Mouse (Mus musculus): ENCODE measurements around the gene Rhd. TPM values are rescaled to one million over a fixed set of nuclear protein-coding genes. Genes with fewer than 3 reads are reported as not detected.
"Not testable (repeated sequence)": the region's sequence is repeated elsewhere in the genome, so short reads cannot be mapped to it uniquely, and the experiment has no call there.

Rhd gene
- not detected in 2 replicates for polyA plus RNA-seq (2012; ENCODE audit: insufficient read depth, insufficient read length, missing spikeins)

GRCm38 (mm10) chr4:134863937-134864729 lies at the start of gene Rhd:
Gene Rhd, plus strand, starts transcription at chr4:134864536.
- H3K4me3 ChIP-seq (ENCODE audit: insufficient read depth, low read depth, low read length), result no peak within 1 kb of the TSS
- no peaks in the 10 kb centered on the region for H3K4me1 ChIP-seq (ENCODE audit: control insufficient read depth, insufficient read depth, insufficient read length, low read length)
- H3K27ac ChIP-seq (replicated peaks; ENCODE audit: low read depth, low read length), result no peak within 1 kb of the TSS

DNA sequence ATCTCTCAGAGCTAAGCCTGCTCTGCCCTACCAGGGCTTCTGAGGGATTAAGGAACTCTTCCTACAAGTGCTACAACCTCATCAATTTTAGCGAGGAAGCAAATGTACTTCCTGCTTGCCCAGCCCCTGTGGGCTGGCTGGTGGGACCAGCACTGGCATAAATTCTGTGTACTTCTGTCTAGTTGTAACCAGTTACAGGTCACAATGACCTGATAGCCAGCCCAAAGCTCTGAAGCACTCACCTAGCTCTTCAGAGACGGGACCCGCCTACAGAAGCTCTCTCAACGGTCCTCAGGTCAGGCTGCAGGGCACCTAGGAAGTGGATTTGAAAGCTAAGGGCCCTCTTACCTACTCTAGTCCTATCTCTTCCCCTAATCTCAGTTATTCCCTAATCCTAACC lies 46.6 kb upstream of the Rhd start:
- Histone ChIP-seq H3K4me1 (ENCODE audit: control insufficient read depth, insufficient read depth, insufficient read length, low read length) (peaks cover 7% of the 10 kb centered on the region), H3K27ac (replicated peaks; ENCODE audit: low read depth, low read length) (no peak overlapping the region), H3K4me3 (ENCODE audit: insufficient read depth, low read depth, low read length) (no peak overlapping the region)

DNA sequence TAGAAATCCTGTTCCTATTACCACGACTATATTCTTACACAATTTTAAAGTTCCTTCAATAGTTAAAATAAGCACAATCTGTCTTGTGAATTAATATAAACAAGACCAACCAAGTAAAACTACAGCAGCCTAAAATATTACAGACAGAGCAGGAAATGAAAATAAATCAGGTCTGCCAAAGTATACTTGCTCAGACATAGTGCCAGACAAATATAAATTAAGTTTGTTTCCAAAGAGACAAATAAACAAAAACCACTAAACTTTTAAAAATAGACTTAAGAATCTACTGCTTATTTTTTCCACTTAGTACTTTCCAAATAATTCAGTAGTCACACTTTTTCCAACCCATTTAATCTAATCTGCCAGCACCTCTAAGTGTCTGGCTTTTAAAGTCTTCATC lies 43.3 kb upstream of the Rhd start:
- Histone ChIP-seq H3K4me3 (ENCODE audit: insufficient read depth, low read depth, low read length) (no peak overlapping the region), H3K27ac (replicated peaks; ENCODE audit: low read depth, low read length) (no peak overlapping the region), H3K4me1 (ENCODE audit: control insufficient read depth, insufficient read depth, insufficient read length, low read length) (no peaks in the 10 kb centered on the region; the same call in 1 of the 2 replicates)

GRCm38 (mm10) chr4:134823560-134823959 lies 40.8 kb upstream of the Rhd start:
- H3K4me1 ChIP-seq (ENCODE audit: control insufficient read depth, insufficient read depth, insufficient read length, low read length), result no peaks in the 10 kb centered on the region; the same call in 1 of the 2 replicates
- no peak overlapping the region for H3K27ac ChIP-seq (replicated peaks; ENCODE audit: low read depth, low read length)
- no peak overlapping the region for H3K4me3 ChIP-seq (ENCODE audit: insufficient read depth, low read depth, low read length)

DNA sequence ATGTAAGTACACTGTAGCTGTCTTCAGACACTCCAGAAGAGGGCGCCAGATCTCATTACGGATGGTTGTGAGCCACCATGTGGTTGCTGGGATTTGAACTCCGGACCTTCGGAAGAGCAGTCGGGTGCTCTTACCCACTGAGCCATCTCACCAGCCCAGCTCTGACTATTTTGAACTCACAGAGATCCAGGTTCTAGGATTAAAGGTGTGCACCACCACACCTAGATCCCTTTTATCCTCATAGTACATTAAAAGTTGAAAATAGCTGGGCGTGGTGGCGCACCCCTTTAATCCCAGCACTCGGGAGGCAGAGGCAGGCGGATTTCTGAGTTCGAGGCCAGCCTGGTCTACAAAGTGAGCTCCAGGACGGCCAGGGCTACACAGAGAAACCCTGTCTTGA lies 38.5 kb upstream of the Rhd start:
- not testable (repeated sequence) for H3K4me1 ChIP-seq (ENCODE audit: control insufficient read depth, insufficient read depth, insufficient read length, low read length); H3K4me3 ChIP-seq (ENCODE audit: insufficient read depth, low read depth, low read length); H3K27ac ChIP-seq (replicated peaks; ENCODE audit: low read depth, low read length)

DNA sequence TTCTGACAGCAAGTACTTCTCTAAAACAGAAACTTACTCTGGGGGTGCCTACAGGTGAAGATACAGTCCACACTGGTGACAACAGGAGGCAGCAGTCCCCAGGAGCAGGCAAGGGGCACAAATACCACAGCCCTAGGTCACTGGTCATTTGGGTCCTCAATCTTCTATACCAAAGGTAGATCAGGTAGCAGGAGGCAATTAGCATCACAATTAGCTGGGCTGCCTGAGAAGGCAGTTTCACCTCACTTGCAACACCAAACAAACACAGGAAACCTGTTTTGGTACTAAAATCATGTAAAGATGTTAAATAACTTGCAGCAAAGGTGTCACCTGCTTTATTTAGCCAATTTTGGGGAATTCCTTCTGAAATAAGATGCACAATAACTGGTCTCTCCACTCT lies 38.0 kb upstream of the Rhd start:
- no peak overlapping the region for H3K27ac ChIP-seq (replicated peaks; ENCODE audit: low read depth, low read length)

DNA sequence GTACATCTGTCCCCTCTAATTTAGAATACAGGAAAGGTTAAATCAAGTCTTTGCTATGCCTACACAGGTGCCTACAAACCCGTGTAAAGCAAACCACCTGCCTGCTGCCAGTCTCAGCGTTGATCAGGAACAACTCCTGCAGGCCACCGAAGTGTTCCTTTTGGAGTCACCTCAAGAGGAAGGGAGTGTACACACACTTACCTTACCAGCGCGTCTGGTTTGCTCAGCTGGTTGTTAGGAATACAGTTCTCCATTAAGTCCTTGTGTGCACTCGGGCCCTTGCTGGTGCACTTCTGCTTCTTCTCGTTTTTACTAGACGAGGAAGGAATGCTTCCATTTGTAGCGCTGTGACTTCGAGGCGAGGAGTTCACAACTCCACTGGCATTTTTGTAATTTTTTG lies 36.5 kb upstream of the Rhd start:
- no peaks in the 10 kb centered on the region; the same call in 1 of the 2 replicates for H3K4me1 ChIP-seq (ENCODE audit: control insufficient read depth, insufficient read depth, insufficient read length, low read length)
- H3K4me3 ChIP-seq (ENCODE audit: insufficient read depth, low read depth, low read length), result no peak overlapping the region
- H3K27ac ChIP-seq (replicated peaks; ENCODE audit: low read depth, low read length), result no peak overlapping the region

More for the DNA sequence above, 38.0 kb upstream of the Rhd start:
- no peaks in the 10 kb centered on the region; the same call in 1 of the 2 replicates for H3K4me1 ChIP-seq (ENCODE audit: control insufficient read depth, insufficient read depth, insufficient read length, low read length)
- H3K4me3 ChIP-seq (ENCODE audit: insufficient read depth, low read depth, low read length), result no peak overlapping the region

DNA sequence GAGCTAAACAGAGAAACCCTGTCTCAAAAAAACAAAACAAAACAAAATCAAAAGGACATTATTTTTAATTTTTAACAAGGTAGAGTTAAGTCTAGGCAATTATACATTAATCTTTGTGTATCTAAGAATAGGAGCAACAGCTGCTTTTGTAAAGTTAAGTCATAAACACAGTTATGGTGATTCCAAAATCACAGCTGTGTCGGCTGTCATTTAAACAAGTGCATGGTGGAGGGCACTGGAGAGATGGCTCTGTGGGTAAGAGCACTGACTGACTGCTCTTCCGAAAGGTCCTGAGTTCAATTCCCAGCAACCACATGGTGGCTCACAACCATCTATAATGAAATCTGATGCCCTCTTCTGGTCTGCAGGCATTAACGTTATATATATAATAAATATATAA lies 32.4 kb upstream of the Rhd start:
- Histone ChIP-seq H3K4me1 (ENCODE audit: control insufficient read depth, insufficient read depth, insufficient read length, low read length) (no peaks in the 10 kb centered on the region), H3K4me3 (ENCODE audit: insufficient read depth, low read depth, low read length) (no peak overlapping the region), H3K27ac (replicated peaks; ENCODE audit: low read depth, low read length) (no peak overlapping the region)

DNA sequence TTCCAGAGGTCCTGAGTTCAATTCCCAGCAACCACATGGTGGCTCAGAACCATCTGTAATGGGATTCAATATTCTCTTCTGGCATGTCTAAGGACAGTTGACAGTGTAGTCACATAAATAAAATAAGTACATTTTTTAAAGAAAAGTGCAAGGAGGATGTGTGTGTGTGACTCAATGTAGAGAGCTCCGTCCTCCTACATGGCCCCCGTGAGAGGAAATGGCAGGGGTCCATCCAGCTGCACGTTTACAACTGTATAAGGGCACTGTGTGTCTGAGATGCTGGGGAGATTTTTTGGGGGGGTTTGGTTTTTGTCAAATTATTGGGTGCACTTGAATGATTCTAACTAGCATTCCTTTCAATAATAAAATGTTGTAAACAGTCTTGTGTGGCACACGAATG lies 28.9 kb upstream of the Rhd start:
- Histone ChIP-seq H3K4me1 (ENCODE audit: control insufficient read depth, insufficient read depth, insufficient read length, low read length) (no peaks in the 10 kb centered on the region), H3K4me3 (ENCODE audit: insufficient read depth, low read depth, low read length) (no peak overlapping the region), H3K27ac (replicated peaks; ENCODE audit: low read depth, low read length) (no peak overlapping the region)

DNA sequence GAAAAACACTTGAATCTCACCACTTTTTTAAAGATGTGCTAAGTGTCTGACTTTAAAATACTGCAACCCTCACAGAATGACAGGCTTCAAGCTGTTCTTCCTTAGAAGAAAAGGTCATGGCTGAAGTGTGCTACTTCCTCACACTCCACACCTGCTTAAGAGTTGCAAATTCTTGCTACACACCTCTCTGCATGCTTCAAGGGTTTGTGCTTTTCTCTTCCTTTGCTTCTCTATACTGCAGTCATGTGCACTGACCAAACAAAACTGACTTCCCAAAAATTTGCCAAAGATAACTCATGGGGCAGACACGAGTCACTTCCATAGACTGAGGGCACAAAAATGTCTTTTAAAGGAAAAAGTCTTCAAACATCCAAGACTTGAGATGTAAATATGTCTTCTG lies 26.1 kb upstream of the Rhd start:
- Histone ChIP-seq H3K27ac (replicated peaks; ENCODE audit: low read depth, low read length) (no peak overlapping the region), H3K4me1 (ENCODE audit: control insufficient read depth, insufficient read depth, insufficient read length, low read length) (no peaks in the 10 kb centered on the region), H3K4me3 (ENCODE audit: insufficient read depth, low read depth, low read length) (no peak overlapping the region)

GRCm38 (mm10) chr4:134838706-134839105 lies 25.6 kb upstream of the Rhd start:
- not testable (repeated sequence) for H3K4me3 ChIP-seq (ENCODE audit: insufficient read depth, low read depth, low read length); H3K27ac ChIP-seq (replicated peaks; ENCODE audit: low read depth, low read length); H3K4me1 ChIP-seq (ENCODE audit: control insufficient read depth, insufficient read depth, insufficient read length, low read length)

GRCm38 (mm10) chr4:134840231-134840630 lies 24.1 kb upstream of the Rhd start:
- H3K4me3 ChIP-seq (ENCODE audit: insufficient read depth, low read depth, low read length), result no peak overlapping the region
- peaks cover 2% of the 10 kb centered on the region; the same call in 1 of the 2 replicates for H3K4me1 ChIP-seq (ENCODE audit: control insufficient read depth, insufficient read depth, insufficient read length, low read length)
- no peak overlapping the region for H3K27ac ChIP-seq (replicated peaks; ENCODE audit: low read depth, low read length)

- Histone ChIP-seq H3K4me1 (ENCODE audit: control insufficient read depth, insufficient read depth, insufficient read length, low read length) (peaks cover 8% of the 10 kb centered on the region), H3K4me3 (ENCODE audit: insufficient read depth, low read depth, low read length) (no peak overlapping the region), H3K27ac (replicated peaks; ENCODE audit: low read depth, low read length) (no peak overlapping the region)
Observed at GRCm38 (mm10) chr4:134843566-134843965, 20.8 kb upstream of the Rhd start.

- peaks cover 11% of the 10 kb centered on the region for H3K4me1 ChIP-seq (ENCODE audit: control insufficient read depth, insufficient read depth, insufficient read length, low read length)
- no peak overlapping the region for H3K27ac ChIP-seq (replicated peaks; ENCODE audit: low read depth, low read length)
- no peak overlapping the region for H3K4me3 ChIP-seq (ENCODE audit: insufficient read depth, low read depth, low read length)
Observed at GRCm38 (mm10) chr4:134847587-134847986, 16.7 kb upstream of the Rhd start.

DNA sequence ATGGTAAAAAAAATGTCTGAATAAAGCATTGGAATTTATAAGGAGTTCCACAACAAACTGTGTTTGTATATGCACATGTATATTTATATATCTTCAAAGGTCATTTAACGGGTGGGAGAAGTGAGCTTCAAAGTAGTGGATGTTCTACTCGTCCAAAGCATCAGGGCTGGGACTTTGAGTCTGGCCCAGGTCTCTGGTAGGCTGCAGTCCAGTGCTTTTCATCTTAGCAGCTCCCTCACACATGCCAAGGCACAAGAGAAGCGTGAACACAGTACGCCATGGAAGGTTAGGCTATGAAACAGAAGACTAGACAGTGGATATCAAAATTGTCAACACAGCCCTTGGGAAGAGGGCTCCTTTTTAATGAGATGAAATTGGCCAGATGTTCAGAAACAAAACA lies 13.8 kb upstream of the Rhd start:
- H3K4me3 ChIP-seq (ENCODE audit: insufficient read depth, low read depth, low read length), result no peak overlapping the region
- H3K27ac ChIP-seq (replicated peaks; ENCODE audit: low read depth, low read length), result no peak overlapping the region
- H3K4me1 ChIP-seq (ENCODE audit: control insufficient read depth, insufficient read depth, insufficient read length, low read length), result peaks cover 8% of the 10 kb centered on the region

DNA sequence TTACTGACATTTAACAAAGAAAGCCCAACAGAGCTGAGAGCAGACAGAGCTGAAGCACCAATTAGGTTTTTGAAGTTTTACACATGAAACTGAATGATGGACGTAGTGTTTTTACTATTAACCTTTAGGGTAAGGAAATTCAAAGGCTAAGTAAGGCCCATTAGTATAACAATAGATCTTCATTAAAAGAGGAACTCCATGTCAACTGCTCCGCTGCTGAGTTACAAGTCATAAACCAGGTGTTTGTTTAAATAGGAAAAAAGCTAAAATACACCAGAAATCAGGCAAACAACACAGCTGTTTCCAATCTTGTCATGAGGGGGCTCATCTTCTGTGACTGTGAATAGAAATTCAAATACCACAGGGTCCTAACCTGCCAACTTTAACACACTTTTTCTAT lies 13.1 kb upstream of the Rhd start:
- H3K4me3 ChIP-seq (ENCODE audit: insufficient read depth, low read depth, low read length), result no peak overlapping the region
- peaks cover 8% of the 10 kb centered on the region for H3K4me1 ChIP-seq (ENCODE audit: control insufficient read depth, insufficient read depth, insufficient read length, low read length)
- H3K27ac ChIP-seq (replicated peaks; ENCODE audit: low read depth, low read length), result no peak overlapping the region

All from brown adipose tissue, adult 24 weeks (tissue).